Mouse (Mus musculus) midbrain, postnatal 0 days (tissue): ENCODE results near the gene Ccr9. TPM values are rescaled to one million over a fixed set of nuclear protein-coding genes. Genes with fewer than 3 reads are reported as not detected.

Experiments
- ATAC-seq: fragments of 200-750 bp; cut with Nextera tagmentation; 2 replicates; pipeline ENCODE4 v1.8.0; 2017; ENCODE audit warnings: moderate number of reproducible peaks, mild to moderate bottlenecking, moderate TSS enrichment, moderate library complexity; ENCODE audit not compliant: low FRiP score
- DNase-seq: peaks from one replicate; pipeline ENCODE4 v3.0.0-alpha.2; 2015; ENCODE audit warnings: low spot score
- H3K27ac ChIP-seq: fragments of 300-500 bp; sonication (generic); 2 replicates; pipeline ENCODE4 v1.5.1; 2014; ENCODE audit warnings: low read depth, mild to moderate bottlenecking, low read length, mixed read lengths
- H3K27me3 ChIP-seq: fragments of 300-500 bp; sonication (generic); 2 replicates; pipeline ENCODE4 v1.6.1; 2014; ENCODE audit warnings: low read length, control low read depth, mixed read lengths; ENCODE audit not compliant: insufficient read depth
- H3K36me3 ChIP-seq: fragments of 300-500 bp; sonication (generic); 2 replicates; pipeline ENCODE4 v1.6.1; 2014; ENCODE audit warnings: low read length, control low read depth, mixed read lengths; ENCODE audit not compliant: insufficient read depth
- H3K4me1 ChIP-seq: fragments of 300-500 bp; sonication (generic); 2 replicates; pipeline ENCODE4 v1.6.1; 2014; ENCODE audit warnings: mild to moderate bottlenecking, control low read depth, antibody characterized with exemption, low read length, mixed read lengths; ENCODE audit not compliant: insufficient read depth
- H3K4me2 ChIP-seq: fragments of 300-500 bp; sonication (generic); 2 replicates; pipeline ENCODE4 v1.6.1; 2014; ENCODE audit warnings: low read depth, mild to moderate bottlenecking, low read length, mixed read lengths; ENCODE audit not compliant: poor library complexity, severe bottlenecking
- H3K4me3 ChIP-seq: fragments of 300-500 bp; sonication (generic); 2 replicates; pipeline ENCODE4 v1.5.1; 2014; ENCODE audit warnings: low read depth, mild to moderate bottlenecking, low read length, moderate library complexity
- H3K9ac ChIP-seq: fragments of 300-500 bp; sonication (generic); replicated peaks from 2 replicates; pipeline ENCODE4 v1.6.1; 2014; ENCODE audit warnings: mild to moderate bottlenecking, low read length, moderate library complexity, mixed read lengths; ENCODE audit not compliant: poor library complexity, severe bottlenecking
- H3K9me3 ChIP-seq: fragments of 300-500 bp; sonication (generic); 2 replicates; pipeline ENCODE4 v1.6.1; 2016; ENCODE audit warnings: low read length, control low read depth
- CTCF ChIP-seq: IDR thresholded peaks from 2 replicates; pipeline ENCODE4 v1.5.1; 2016; ENCODE audit warnings: antibody characterized with exemption, mild to moderate bottlenecking
- WGBS: fragments of 180-500 bp; shearing (Covaris S2); extraction: QIAGEN DNeasy Blood & Tissue Kit; methylation state at CpG from one replicate; pipeline ENCODE4 v1.1.7; 2014; 5-methylcytosine and 5-hydroxymethylcytosine counted together
- polyA plus RNA-seq: library from polyadenylated mRNA; unstranded; fragments of >200 nt; fragmentation: Nextera tagmentation; extraction: Ambion mirVana; gene quantifications from 2 replicates; pipeline ENCODE4 v1.2.1, GENCODE M21; 2015
- total RNA-seq: library from RNA; depleted of rRNA; stranded (reverse); fragments of >200 nt; gene quantifications from 2 replicates; pipeline ENCODE4 v1.2.3, GENCODE M21; 2014; rRNA removed

Ccr9 gene
- total and polyA plus RNA-seq, 2 experiments from 2014 or later: 0.05 to 0.28 TPM

GRCm38 (mm10) chr9:123818601-123819000 is 140.4 kb downstream of the Ccr9 start:
- Histone ChIP-seq H3K27ac (no peak overlapping the region), H3K36me3 (peaks cover 56% of the 10 kb centered on the region), H3K9ac (no peak overlapping the region), H3K9me3 (no peaks in the 10 kb centered on the region), H3K4me3 (no peak overlapping the region), H3K27me3 (no peaks in the 10 kb centered on the region), H3K4me1 (no peaks in the 10 kb centered on the region), H3K4me2 (no peak overlapping the region)
- DNase-seq (no peak), ATAC-seq (no peak)
- WGBS: 83% methylated on average over 2 of the region's 2 CpGs
- TF ChIP-seq CTCF: no peak

- Histone ChIP-seq H3K4me1 (no peaks in the 10 kb centered on the region), H3K4me3 (no peak overlapping the region), H3K27me3 (no peaks in the 10 kb centered on the region), H3K27ac (no peak overlapping the region), H3K36me3 (peaks cover 78% of the 10 kb centered on the region), H3K4me2 (no peak overlapping the region), H3K9ac (no peak overlapping the region), H3K9me3 (no peaks in the 10 kb centered on the region)
- no peak for TF ChIP-seq CTCF
- ATAC-seq (no peak), DNase-seq (no peak)
- WGBS: 88% methylated on average over 3 of the region's 3 CpGs
Measured at GRCm38 (mm10) chr9:123826631-123827030, 148.4 kb downstream of the Ccr9 start.

GRCm38 (mm10) chr9:123828916-123829315 is 150.7 kb downstream of the Ccr9 start:
- Histone ChIP-seq H3K9me3 (no peaks in the 10 kb centered on the region), H3K4me3 (no peak overlapping the region)

More at GRCm38 (mm10) chr9:123828916-123829315, 150.7 kb downstream of the Ccr9 start:
- no peak for TF ChIP-seq CTCF
- Histone ChIP-seq H3K27ac (no peak overlapping the region), H3K36me3 (peaks cover 55% of the 10 kb centered on the region), H3K4me2 (no peak overlapping the region), H3K4me1 (no peaks in the 10 kb centered on the region), H3K27me3 (no peaks in the 10 kb centered on the region), H3K9ac (no peak overlapping the region)
- 90% methylated on average over 4 of the region's 4 CpGs for WGBS
- DNase-seq (no peak), ATAC-seq (no peak)

Other genes with a start within 250 kb of the Ccr9 start
- 19.6 and 27.5 TPM in 2 replicates for gene Limd1, start 199.7 kb upstream of the Ccr9 start, total RNA-seq
- gene Limd1, start 199.7 kb upstream of the Ccr9 start, polyA plus RNA-seq: 7.9 and 8.0 TPM in 2 replicates
- 41.7 and 59.8 TPM in 2 replicates for gene Sacm1l, start 148.7 kb upstream of the Ccr9 start, total RNA-seq
- 35.1 and 35.4 TPM in 2 replicates for gene Sacm1l, start 148.7 kb upstream of the Ccr9 start, polyA plus RNA-seq
- gene Slc6a20b, start 45.9 kb upstream of the Ccr9 start, total RNA-seq: 0.47 and 0.55 TPM in 2 replicates
- 0.29 and 0.60 TPM in 2 replicates for gene Slc6a20b, start 45.9 kb upstream of the Ccr9 start, polyA plus RNA-seq
- gene Slc6a20a, start 446 bp downstream of the Ccr9 start, total RNA-seq: 54.1 and 64.9 TPM in 2 replicates
- 41.8 and 52.4 TPM in 2 replicates for gene Slc6a20a, start 446 bp downstream of the Ccr9 start, polyA plus RNA-seq
- 35.4 and 37.0 TPM in 2 replicates for gene Lztfl1, start 39.3 kb downstream of the Ccr9 start, total RNA-seq
- 44.4 and 47.3 TPM in 2 replicates for gene Lztfl1, start 39.3 kb downstream of the Ccr9 start, polyA plus RNA-seq
- not detected in 2 replicates for gene Cxcr6, start 128.0 kb downstream of the Ccr9 start, total RNA-seq
- 0.12 TPM in 1 of 2 replicates, not detected in the other for gene Cxcr6, start 128.0 kb downstream of the Ccr9 start, polyA plus RNA-seq
- gene Fyco1, start 173.5 kb downstream of the Ccr9 start, total RNA-seq: 11.9 and 14.8 TPM in 2 replicates
- 7.7 and 9.0 TPM in 2 replicates for gene Fyco1, start 173.5 kb downstream of the Ccr9 start, polyA plus RNA-seq
- gene Xcr1, start 183.6 kb downstream of the Ccr9 start, total RNA-seq: not detected in 2 replicates
- 0.04 and 0.07 TPM in 2 replicates for gene Xcr1, start 183.6 kb downstream of the Ccr9 start, polyA plus RNA-seq